In the genomic region with DNA sequence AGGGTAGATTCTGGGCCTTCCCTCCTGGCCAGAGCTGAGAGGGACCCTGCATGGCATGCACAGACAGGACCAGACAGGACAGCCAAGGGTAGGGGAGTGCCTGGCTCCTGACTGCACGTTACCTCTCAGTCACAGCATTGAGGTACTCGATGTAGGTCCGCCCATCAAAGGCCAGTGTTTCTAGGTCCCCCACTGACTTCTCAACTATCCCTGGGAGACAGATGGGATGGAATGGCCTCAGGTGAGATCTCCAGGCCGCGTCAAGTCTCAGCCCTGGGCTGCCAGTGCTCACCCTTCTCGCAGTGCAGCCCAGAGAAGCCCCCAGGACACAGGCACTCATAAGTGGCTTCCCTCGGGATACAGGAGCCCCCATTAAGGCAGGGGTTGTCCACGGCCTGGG, we compare ENCODE assay signal across 25 mouse cellular contexts. TPM values are rescaled to one million over a fixed set of nuclear protein-coding genes. Genes with fewer than 3 reads are reported as not detected.
A peak's percentile ranks its signal among the peaks of the same experiment; 100 is the strongest.
DNase-seq lines count a peak whose midpoint lies in the region; ATAC-seq lines count a peak whose summit lies in the region.
"Had no signal": no experiment of that assay in that cellular context is flagged by ENCODE, and none has a peak within 500 bp of the region (broad histone marks: within the 10 kb centered on the region; RNA-seq: fewer than 3 reads in every experiment).

No protein-coding gene starts in this region.

- H3K4me3 ChIP-seq in forebrain, embryonic 15.5 days, result no peak overlapping the region
- H3K4me3 ChIP-seq in forebrain, embryonic 14.5 days (ENCODE audit: low read depth, low read length), result no peak overlapping the region
- H3K4me3 ChIP-seq: forebrain, embryonic 12.5 days; gastrocnemius, adult 2 months; heart, embryonic 10.5 days; heart, embryonic 13.5 days; hindbrain, embryonic 10.5 days; hindbrain, embryonic 13.5 days; intestine, embryonic 15.5 days had no signal

- no peak for DNase-seq in forebrain, embryonic 14.5 days (ENCODE audit: low spot score)
- DNase-seq in heart, postnatal 25 days (ENCODE audit: low spot score), result peak; percentile 0
- no peak for DNase-seq in heart, postnatal 36 days
- DNase-seq in testis, postnatal 10 days (ENCODE audit: low spot score), result peak; percentile 35
- DNase-seq in testis, postnatal 14 days (ENCODE audit: low spot score), result no peak
- no peak for DNase-seq in thymus, postnatal 25 days
- DNase-seq: adrenal gland, postnatal 10 days; adrenal gland, postnatal 36 days; B cell, adult 2 months; cerebellum, adult 18-20 months; cerebellum, adult 9-10 months; cerebellum, postnatal 14 days; gastrocnemius, adult 2 months; gastrocnemius, postnatal 14 days; heart, postnatal 14 days had no signal

- H3K9me3 ChIP-seq in forebrain, embryonic 15.5 days, result no peaks in the 10 kb centered on the region
- H3K9me3 ChIP-seq in forebrain, embryonic 14.5 days (replicated peaks; ENCODE audit: control insufficient read depth, low read length), result no peaks in the 10 kb centered on the region
- H3K9me3 ChIP-seq: forebrain, embryonic 12.5 days; heart, embryonic 10.5 days; heart, embryonic 13.5 days; hindbrain, embryonic 13.5 days; intestine, embryonic 15.5 days had no signal

- H3K4me1 ChIP-seq in forebrain, embryonic 15.5 days, result no peaks in the 10 kb centered on the region
- H3K4me1 ChIP-seq in forebrain, embryonic 14.5 days (ENCODE audit: control insufficient read depth, insufficient read depth, low read length), result no peaks in the 10 kb centered on the region
- H3K4me1 ChIP-seq: forebrain, embryonic 12.5 days; heart, embryonic 10.5 days; heart, embryonic 13.5 days; hindbrain, embryonic 10.5 days; hindbrain, embryonic 13.5 days; intestine, embryonic 15.5 days had no signal

- H3K9ac ChIP-seq in forebrain, embryonic 15.5 days (replicated peaks), result no peak overlapping the region
- H3K9ac ChIP-seq in forebrain, embryonic 14.5 days (ENCODE audit: low read length), result no peak overlapping the region
- H3K9ac ChIP-seq: forebrain, embryonic 12.5 days; heart, embryonic 13.5 days; hindbrain, embryonic 13.5 days; intestine, embryonic 15.5 days had no signal

- 94% methylated on average over 8 of the region's 8 CpGs for whole genome bisulfite sequencing in forebrain, embryonic 15.5 days
- 92% methylated on average over 8 of the region's 8 CpGs for WGBS in forebrain, embryonic 14.5 days

- no peak overlapping the region for H3K4me2 ChIP-seq in forebrain, embryonic 15.5 days (replicated peaks)
- no peak overlapping the region for H3K4me2 ChIP-seq in forebrain, embryonic 14.5 days (ENCODE audit: low read length)
- H3K4me2 ChIP-seq: forebrain, embryonic 12.5 days; heart, embryonic 13.5 days; hindbrain, embryonic 13.5 days; intestine, embryonic 15.5 days had no signal

- H3K27ac ChIP-seq in forebrain, embryonic 15.5 days (replicated peaks), result no peak overlapping the region
- no peak overlapping the region for H3K27ac ChIP-seq in forebrain, embryonic 14.5 days (ENCODE audit: low read depth, low read length)
- H3K27ac ChIP-seq: forebrain, embryonic 12.5 days; gastrocnemius, adult 2 months; heart, embryonic 10.5 days; heart, embryonic 13.5 days; hindbrain, embryonic 10.5 days; hindbrain, embryonic 13.5 days; intestine, embryonic 15.5 days had no signal

- no peaks in the 10 kb centered on the region for H3K27me3 ChIP-seq in forebrain, embryonic 15.5 days
- H3K27me3 ChIP-seq in forebrain, embryonic 14.5 days (replicated peaks; ENCODE audit: control insufficient read depth, insufficient read depth, low read length), result no peaks in the 10 kb centered on the region
- H3K27me3 ChIP-seq: CH12.LX; forebrain, embryonic 12.5 days; heart, embryonic 13.5 days; hindbrain, embryonic 13.5 days; intestine, embryonic 15.5 days; Patski had no signal

- ATAC-seq in forebrain, embryonic 15.5 days (replicated peaks), result peak; percentile 43; the same call in 1 of the 2 replicates
- ATAC-seq in forebrain, embryonic 14.5 days, result no peak
- ATAC-seq: intestine, embryonic 15.5 days; Patski had no signal

- peaks cover 97% of the 10 kb centered on the region for H3K36me3 ChIP-seq in forebrain, embryonic 15.5 days
- H3K36me3 ChIP-seq in forebrain, embryonic 14.5 days (ENCODE audit: control insufficient read depth, insufficient read depth, low read length), result peaks cover 97% of the 10 kb centered on the region
- H3K36me3 ChIP-seq: G1E had no signal

- intact Hi-C loops in heart, postnatal 25 days (cut with DNase I), result no loop called here
- intact Hi-C loops in heart, postnatal 36 days (cut with DNase I), result no loop called here

RNA-seq across cellular contexts. Expression of a gene that starts 28.7 kb away (rescaled TPM):
- 103 and 108 TPM in 2 replicates for polyA plus RNA-seq in forebrain, embryonic 15.5 days (2015; fragmentation: Nextera tagmentation; extraction: Ambion mirVana)
- 72.2 and 88.4 TPM in 2 replicates for polyA plus RNA-seq in forebrain, embryonic 14.5 days (2014; fragmentation: Nextera tagmentation; extraction: Ambion mirVana)
- 10 to 100 TPM; 35.3 to 40.4 TPM for total RNA-seq in heart, postnatal 25 days (2021)
- total RNA-seq in heart, postnatal 36 days (2021), result 10 to 100 TPM; 34.8 to 42.1 TPM

RNA-seq across cellular contexts. Expression of a gene that starts 32.0 kb away (rescaled TPM):
- polyA plus RNA-seq in forebrain, embryonic 15.5 days (2015; fragmentation: Nextera tagmentation; extraction: Ambion mirVana), result 1.5 and 2.1 TPM in 2 replicates
- 0.61 and 1.1 TPM in 2 replicates for polyA plus RNA-seq in forebrain, embryonic 14.5 days (2014; fragmentation: Nextera tagmentation; extraction: Ambion mirVana)
- total RNA-seq in heart, postnatal 25 days (2021), result 1 to 10 TPM; 3.2 to 4.5 TPM
- 1 to 10 TPM; 3.5 to 7.0 TPM for total RNA-seq in heart, postnatal 36 days (2021)
- polyA plus RNA-seq: heart, embryonic 10.5 days had no signal

RNA-seq across cellular contexts. Expression of a gene that starts 34.5 kb away (rescaled TPM):
- 4.2 and 4.3 TPM in 2 replicates for polyA plus RNA-seq in forebrain, embryonic 15.5 days (2015; fragmentation: Nextera tagmentation; extraction: Ambion mirVana)
- 1.2 TPM in 2 replicates for polyA plus RNA-seq in forebrain, embryonic 14.5 days (2014; fragmentation: Nextera tagmentation; extraction: Ambion mirVana)
- 1 to 10 TPM; 6.3 to 6.9 TPM for total RNA-seq in heart, postnatal 25 days (2021)
- total RNA-seq in heart, postnatal 36 days (2021), result 1 to 10 TPM; 7.7 to 8.4 TPM
- polyA plus RNA-seq: G1E had no signal

RNA-seq across cellular contexts. Expression of a gene that starts 38.3 kb away (rescaled TPM):
- 0.46 and 0.72 TPM in 2 replicates for polyA plus RNA-seq in forebrain, embryonic 15.5 days (2015; fragmentation: Nextera tagmentation; extraction: Ambion mirVana)
- 0.41 and 0.59 TPM in 2 replicates for polyA plus RNA-seq in forebrain, embryonic 14.5 days (2014; fragmentation: Nextera tagmentation; extraction: Ambion mirVana)
- under 1 TPM in 1 of 2 experiments, not detected in 1; 0.10 TPM for total RNA-seq in heart, postnatal 25 days (2021)
- total RNA-seq in heart, postnatal 36 days (2021), result under 1 TPM in 1 of 2 experiments, not detected in 1; 0.11 TPM
- total RNA-seq: gastrocnemius, adult 2 months; gastrocnemius, postnatal 14 days had no signal

RNA-seq across cellular contexts. Expression of a gene that starts 47.1 kb away (rescaled TPM):
- polyA plus RNA-seq in forebrain, embryonic 15.5 days (2015; fragmentation: Nextera tagmentation; extraction: Ambion mirVana), result 1.7 and 2.0 TPM in 2 replicates
- polyA plus RNA-seq in forebrain, embryonic 14.5 days (2014; fragmentation: Nextera tagmentation; extraction: Ambion mirVana), result 0.83 and 0.99 TPM in 2 replicates
- 100 to 1,000 TPM; 227 to 246 TPM for total RNA-seq in heart, postnatal 25 days (2021)
- 100 to 1,000 TPM; 208 to 223 TPM for total RNA-seq in heart, postnatal 36 days (2021)
- polyA plus RNA-seq: G1E had no signal

Comparison
In these comparisons a context has a peak if more than half of its experiments do, and no peak if none do; other contexts are left out.
1. DNase-seq: peak in heart, postnatal 25 days (single experiment) and testis, postnatal 10 days (single experiment); none in forebrain, embryonic 14.5 days (single experiment), heart, postnatal 36 days (0 of 2), testis, postnatal 14 days (single experiment) and thymus, postnatal 25 days (single experiment).